In the genomic region with DNA sequence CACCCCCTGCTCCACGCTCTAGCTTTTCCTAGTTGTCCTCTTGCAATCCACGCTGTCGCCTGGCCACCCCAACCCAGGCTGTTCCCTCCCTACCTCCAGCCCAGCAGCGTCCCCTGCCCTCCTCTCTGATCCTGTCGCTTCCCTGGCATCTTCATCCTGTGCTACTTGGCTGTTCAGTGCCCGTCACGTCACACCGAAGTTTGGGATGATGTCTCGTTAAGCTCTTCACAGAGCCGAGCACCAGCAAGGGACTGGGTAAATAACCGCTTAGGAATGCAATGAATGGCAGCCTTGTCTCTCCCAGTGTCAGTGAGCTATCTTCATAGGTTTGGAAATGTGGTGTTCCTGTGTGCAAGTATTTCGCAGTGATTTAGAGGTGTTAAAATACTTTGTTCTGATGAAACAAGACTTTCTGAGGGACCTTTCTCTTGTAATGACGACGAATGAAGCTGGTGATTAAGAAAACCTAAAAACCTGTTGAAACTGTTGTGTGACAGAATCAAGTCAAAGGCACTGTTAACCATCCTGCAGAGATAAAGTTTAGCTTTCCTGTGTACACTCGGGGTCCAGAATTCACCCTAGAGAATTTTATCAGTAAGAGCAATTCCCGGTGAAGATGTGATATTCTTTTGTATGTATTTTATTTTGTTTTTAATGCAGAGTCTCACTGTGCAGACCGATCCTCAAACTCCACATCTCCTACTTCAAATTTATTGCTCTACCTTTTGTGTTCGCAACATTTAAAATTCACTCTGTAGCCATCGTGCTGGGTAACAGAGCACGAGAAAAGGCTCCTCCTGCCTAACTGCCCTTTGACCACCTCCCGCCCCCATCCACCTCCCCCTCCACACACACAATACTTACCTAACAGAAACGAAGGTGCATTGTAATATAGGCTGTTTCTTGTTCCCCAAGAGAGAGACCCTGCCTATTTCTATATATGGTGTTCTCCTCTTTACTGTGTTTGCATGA, we compare ENCODE assay signal across 8 mouse cellular contexts. TPM values are rescaled to one million over a fixed set of nuclear protein-coding genes. Genes with fewer than 3 reads are reported as not detected.
DNase-seq lines count a peak whose midpoint lies in the region; ATAC-seq and TF ChIP-seq lines count a peak whose summit lies in the region.

No protein-coding gene starts in this region.

- H3K27ac ChIP-seq in kidney, embryonic 14.5 days (ENCODE audit: low read depth, low read length): peak overlapping the region; percentile 96
- peak overlapping the region; percentile 92 for H3K27ac ChIP-seq in embryonic fibroblast, embryonic 13.5 days (ENCODE audit: insufficient read depth, low read length)
- peak overlapping the region; percentile 74 for H3K27ac ChIP-seq in neural tube, embryonic 12.5 days

- TF ChIP-seq CTCF in embryonic fibroblast, embryonic 13.5 days (IDR thresholded peaks at IDR 0.05; ENCODE audit: borderline replicate concordance, insufficient read depth, low read length): no peak

- 9% methylated on average over 22 of the region's 22 CpGs for WGBS in kidney, embryonic 14.5 days
- WGBS in neural tube, embryonic 12.5 days: 10% methylated on average over 22 of the region's 22 CpGs

- DNase-seq in kidney, postnatal 25 days: no peak
- DNase-seq in MEL-GATA-1-ER (ENCODE audit: extremely low read depth, low read depth): peak; percentile 46
- DNase-seq in kidney, postnatal 36 days: peak; percentile 37
- no peak for DNase-seq in T-cell, adult 2 months (ENCODE audit: low spot score)
- no peak for DNase-seq in left cerebral cortex, adult 9 months (ENCODE audit: low spot score in 2 of 2)

- peak overlapping the region; percentile 95 for H3K4me2 ChIP-seq in kidney, embryonic 14.5 days (replicated peaks; ENCODE audit: low read depth, low read length)
- H3K4me2 ChIP-seq in neural tube, embryonic 12.5 days (replicated peaks): peak overlapping the region; percentile 81

- H3K27me3 ChIP-seq in kidney, embryonic 14.5 days (ENCODE audit: control insufficient read depth, insufficient read depth, low read length): no peaks in the 10 kb centered on the region
- H3K27me3 ChIP-seq in neural tube, embryonic 12.5 days (replicated peaks): no peaks in the 10 kb centered on the region

- peaks cover 16% of the 10 kb centered on the region for H3K4me1 ChIP-seq in kidney, embryonic 14.5 days (ENCODE audit: control insufficient read depth, insufficient read depth, low read length)
- peaks cover 4% of the 10 kb centered on the region for H3K4me1 ChIP-seq in embryonic fibroblast, embryonic 13.5 days (ENCODE audit: control insufficient read depth, insufficient read depth, low read length)
- peaks cover 24% of the 10 kb centered on the region for H3K4me1 ChIP-seq in neural tube, embryonic 12.5 days

- peaks cover 6% of the 10 kb centered on the region; the same call in 1 of the 2 replicates for H3K36me3 ChIP-seq in kidney, embryonic 14.5 days (ENCODE audit: control insufficient read depth, insufficient read depth, low read length)
- no peaks in the 10 kb centered on the region for H3K36me3 ChIP-seq in neural tube, embryonic 12.5 days

- no peaks in the 10 kb centered on the region for H3K9me3 ChIP-seq in kidney, embryonic 14.5 days (ENCODE audit: control insufficient read depth, low read length)
- no peaks in the 10 kb centered on the region for H3K9me3 ChIP-seq in neural tube, embryonic 12.5 days

- TF ChIP-seq POLR2A in embryonic fibroblast, embryonic 13.5 days (IDR thresholded peaks at IDR 0.05; ENCODE audit: low read depth, low read length): peak; percentile 48; the same call in 1 of the 2 replicates

- peak overlapping the region; percentile 72 for H3K4me3 ChIP-seq in kidney, embryonic 14.5 days (ENCODE audit: low read length)
- peak overlapping the region; percentile 60 for H3K4me3 ChIP-seq in embryonic fibroblast, embryonic 13.5 days (ENCODE audit: insufficient read depth, low read length)
- peak overlapping the region; percentile 90 for H3K4me3 ChIP-seq in neural tube, embryonic 12.5 days

- peak overlapping the region; percentile 80 for H3K9ac ChIP-seq in kidney, embryonic 14.5 days (ENCODE audit: low read depth, low read length)
- H3K9ac ChIP-seq in neural tube, embryonic 12.5 days: peak overlapping the region; percentile 90

- ATAC-seq in kidney, embryonic 14.5 days (ENCODE audit: low FRiP score, low TSS enrichment): peak; percentile 28; the same call in 1 of the 2 replicates
- peak; percentile 59 for ATAC-seq in neural tube, embryonic 12.5 days (ENCODE audit: low FRiP score, low read depth)

RNA-seq across cellular contexts. Expression of a gene that starts 1.2 kb away (rescaled TPM):
- 86.1 and 115 TPM in 2 replicates for polyA plus RNA-seq in kidney, embryonic 14.5 days (2014; fragmentation: Nextera tagmentation; extraction: Ambion mirVana)
- polyA plus RNA-seq in embryonic fibroblast, embryonic 13.5 days (2011; ENCODE audit: insufficient read length, low read depth, missing spikeins): 82.5 and 103 TPM in 2 replicates
- 73.9 and 80.1 TPM in 2 replicates for polyA plus RNA-seq in neural tube, embryonic 12.5 days (2016; fragmentation: Nextera tagmentation; extraction: Ambion mirVana)

Comparison
In these comparisons a context has a peak if more than half of its experiments do, and no peak if none do; other contexts are left out.
1. DNase-seq: peak in MEL-GATA-1-ER (single experiment) and kidney, postnatal 36 days (2 of 2); none in kidney, postnatal 25 days (0 of 2), T-cell, adult 2 months (single experiment) and left cerebral cortex, adult 9 months (0 of 2).
2. Peak in every context shown above with its lines, with median percentiles within 50 percentile points of each other: H3K27ac ChIP-seq and H3K4me3 ChIP-seq.